Mouse (Mus musculus): Measurements from ENCODE around the gene Cbfa2t3. TPM values are rescaled to one million over a fixed set of nuclear protein-coding genes. Genes with fewer than 3 reads are reported as not detected.

Gene Cbfa2t3
- polyA plus RNA-seq, 2 experiments = 1.9 to 3.3 TPM

GRCm38 (mm10) chr8:122642071-122642470 lies 56.8 kb downstream of the Cbfa2t3 start:
- H3K27me3 ChIP-seq (ENCODE audit: control insufficient read depth, insufficient read depth, low read length) = no peaks in the 10 kb centered on the region
- no peak overlapping the region for H3K4me2 ChIP-seq (ENCODE audit: low read depth)
- H3K4me3 ChIP-seq (ENCODE audit: insufficient read depth in 1 of 2, low read depth in 2 of 2, low read length in 2 of 2) = no peak overlapping the region
- H3K9me3 ChIP-seq (ENCODE audit: control insufficient read depth, low read length) = no peaks in the 10 kb centered on the region
- no peak for ATAC-seq (ENCODE audit: insufficient read depth)
- 70% methylated on average over 9 of the region's 9 CpGs for WGBS (ENCODE audit: insufficient replicate concordance)
- DNase-seq (ENCODE audit: low read depth in 3 of 3, low spot score in 3 of 3) = no peak
- H3K36me3 ChIP-seq (replicated peaks; ENCODE audit: control insufficient read depth, insufficient read depth, low read depth) = peaks cover 7% of the 10 kb centered on the region
- TF ChIP-seq EP300 (IDR thresholded peaks at IDR 0.05; ENCODE audit: low read depth) (no peak), CTCF (IDR thresholded peaks at IDR 0.05; ENCODE audit: low read depth) (no peak)
- H3K9ac ChIP-seq (replicated peaks) = no peak overlapping the region
- H3K27ac ChIP-seq = no peak overlapping the region
- H3K4me1 ChIP-seq (replicated peaks; ENCODE audit: control insufficient read depth in 2 of 2, insufficient read depth in 2 of 2, low read length in 1 of 2) = peaks cover 0 to under 1% of the 10 kb centered on the region in 2 experiments; a peak in 1 of 4 replicates

- Histone ChIP-seq H3K36me3 (replicated peaks; ENCODE audit: control insufficient read depth, insufficient read depth, low read depth) (peaks cover 10% of the 10 kb centered on the region), H3K9me3 (ENCODE audit: control insufficient read depth, low read length) (no peaks in the 10 kb centered on the region), H3K4me1 (replicated peaks; ENCODE audit: control insufficient read depth in 2 of 2, insufficient read depth in 2 of 2, low read length in 1 of 2) (peaks cover 5 to 7% of the 10 kb centered on the region in 2 experiments), H3K27ac (no peak overlapping the region), H3K4me2 (ENCODE audit: low read depth) (no peak overlapping the region), H3K27me3 (ENCODE audit: control insufficient read depth, insufficient read depth, low read length) (no peaks in the 10 kb centered on the region), H3K4me3 (ENCODE audit: insufficient read depth in 1 of 2, low read depth in 2 of 2, low read length in 2 of 2) (no peak overlapping the region), H3K9ac (replicated peaks) (no peak overlapping the region)
- DNase-seq (ENCODE audit: low read depth in 3 of 3, low spot score in 3 of 3) (no peak), ATAC-seq (ENCODE audit: insufficient read depth) (no peak)
- WGBS (ENCODE audit: insufficient replicate concordance) = 88% methylated on average over 15 of the region's 15 CpGs
- no peak for TF ChIP-seq EP300 (IDR thresholded peaks at IDR 0.05; ENCODE audit: low read depth)
- TF ChIP-seq CTCF (IDR thresholded peaks at IDR 0.05; ENCODE audit: low read depth) = no peak
These were observed 57.5 kb downstream of the Cbfa2t3 start for GRCm38 (mm10) chr8:122641406-122641805.

GRCm38 (mm10) chr8:122640825-122641224 lies 58.1 kb downstream of the Cbfa2t3 start:
- no peak for TF ChIP-seq EP300 (IDR thresholded peaks at IDR 0.05; ENCODE audit: low read depth)
- no peak overlapping the region for H3K9ac ChIP-seq (replicated peaks)
- no peak overlapping the region for H3K4me2 ChIP-seq (ENCODE audit: low read depth)
- peaks cover 10% of the 10 kb centered on the region for H3K36me3 ChIP-seq (replicated peaks; ENCODE audit: control insufficient read depth, insufficient read depth, low read depth)
- H3K9me3 ChIP-seq (ENCODE audit: control insufficient read depth, low read length) = no peaks in the 10 kb centered on the region
- no peaks in the 10 kb centered on the region for H3K27me3 ChIP-seq (ENCODE audit: control insufficient read depth, insufficient read depth, low read length)
- 73% methylated on average over 4 of the region's 4 CpGs for WGBS (ENCODE audit: insufficient replicate concordance)
- no peak overlapping the region for H3K4me3 ChIP-seq (ENCODE audit: insufficient read depth in 1 of 2, low read depth in 2 of 2, low read length in 2 of 2)
- DNase-seq (ENCODE audit: low read depth in 3 of 3, low spot score in 3 of 3) (no peak), ATAC-seq (ENCODE audit: insufficient read depth) (no peak)
- H3K4me1 ChIP-seq (replicated peaks; ENCODE audit: control insufficient read depth in 2 of 2, insufficient read depth in 2 of 2, low read length in 1 of 2) = peaks cover 11 to 12% of the 10 kb centered on the region in 2 experiments
- no peak overlapping the region for H3K27ac ChIP-seq

- no peak overlapping the region for H3K4me3 ChIP-seq (ENCODE audit: insufficient read depth in 1 of 2, low read depth in 2 of 2, low read length in 2 of 2)
- peaks cover 18% of the 10 kb centered on the region for H3K36me3 ChIP-seq (replicated peaks; ENCODE audit: control insufficient read depth, insufficient read depth, low read depth)
- H3K4me1 ChIP-seq (replicated peaks; ENCODE audit: control insufficient read depth in 2 of 2, insufficient read depth in 2 of 2, low read length in 1 of 2) = peaks cover 16 to 18% of the 10 kb centered on the region in 2 experiments
- no peaks in the 10 kb centered on the region for H3K27me3 ChIP-seq (ENCODE audit: control insufficient read depth, insufficient read depth, low read length)
- WGBS (ENCODE audit: insufficient replicate concordance) = 79% methylated on average over 16 of the region's 16 CpGs
- no peak overlapping the region for H3K27ac ChIP-seq
- no peak for ATAC-seq (ENCODE audit: insufficient read depth)
- TF ChIP-seq EP300 (IDR thresholded peaks at IDR 0.05; ENCODE audit: low read depth) = no peak
- TF ChIP-seq CTCF (IDR thresholded peaks at IDR 0.05; ENCODE audit: low read depth) = no peak
- no peak for DNase-seq (ENCODE audit: low read depth in 3 of 3, low spot score in 3 of 3)
- no peaks in the 10 kb centered on the region for H3K9me3 ChIP-seq (ENCODE audit: control insufficient read depth, low read length)
- H3K9ac ChIP-seq (replicated peaks) = no peak overlapping the region
- H3K4me2 ChIP-seq (ENCODE audit: low read depth) = no peak overlapping the region
These were observed 59.2 kb downstream of the Cbfa2t3 start for GRCm38 (mm10) chr8:122639521-122640248.

GRCm38 (mm10) chr8:122638601-122639000 lies 60.3 kb downstream of the Cbfa2t3 start:
- H3K27ac ChIP-seq = no peak overlapping the region
- H3K9ac ChIP-seq (replicated peaks) = no peak overlapping the region
- ATAC-seq (ENCODE audit: insufficient read depth) = no peak
- no peaks in the 10 kb centered on the region for H3K27me3 ChIP-seq (ENCODE audit: control insufficient read depth, insufficient read depth, low read length)
- H3K36me3 ChIP-seq (replicated peaks; ENCODE audit: control insufficient read depth, insufficient read depth, low read depth) = peaks cover 22% of the 10 kb centered on the region
- TF ChIP-seq CTCF (IDR thresholded peaks at IDR 0.05; ENCODE audit: low read depth) (no peak), EP300 (IDR thresholded peaks at IDR 0.05; ENCODE audit: low read depth) (no peak)
- WGBS (ENCODE audit: insufficient replicate concordance) = 81% methylated on average over 16 of the region's 16 CpGs
- no peak overlapping the region for H3K4me3 ChIP-seq (ENCODE audit: insufficient read depth in 1 of 2, low read depth in 2 of 2, low read length in 2 of 2)
- H3K4me2 ChIP-seq (ENCODE audit: low read depth) = no peak overlapping the region
- H3K4me1 ChIP-seq (replicated peaks; ENCODE audit: control insufficient read depth in 2 of 2, insufficient read depth in 2 of 2, low read length in 1 of 2) = peaks cover 16 to 18% of the 10 kb centered on the region in 2 experiments
- H3K9me3 ChIP-seq (ENCODE audit: control insufficient read depth, low read length) = no peaks in the 10 kb centered on the region
- no peak for DNase-seq (ENCODE audit: low read depth in 3 of 3, low spot score in 3 of 3)

Measured in liver, embryonic 14.5 days (tissue).